Mouse (Mus musculus) lung, embryonic 14.5 days (tissue): ENCODE results near the gene Dcdc2c. TPM values are rescaled to one million over a fixed set of nuclear protein-coding genes. Genes with fewer than 3 reads are reported as not detected.

Experiments used
- ATAC-seq: fragments of 200-750 bp; cut with Nextera tagmentation; 2 replicates; pipeline ENCODE4 v1.8.0; 2017; ENCODE audit warnings: mild to moderate bottlenecking, moderate TSS enrichment, moderate library complexity; ENCODE audit not compliant: insufficient read depth
- DNase-seq: peaks from one replicate; pipeline ENCODE4 v3.0.0-alpha.2; 2015
- H3K27ac ChIP-seq: fragments of 300-500 bp; sonication (generic); 2 replicates; pipeline ENCODE4 v1.5.1; 2014; ENCODE audit warnings: low read depth, mild to moderate bottlenecking, moderate library complexity
- H3K27me3 ChIP-seq: fragments of 300-500 bp; sonication (generic); 2 replicates; pipeline ENCODE4 v1.6.1; 2014; ENCODE audit warnings: low read length, control low read depth; ENCODE audit not compliant: insufficient read depth
- H3K36me3 ChIP-seq: fragments of 300-500 bp; sonication (generic); 2 replicates; pipeline ENCODE4 v1.6.1; 2014; ENCODE audit warnings: control low read depth; ENCODE audit not compliant: insufficient read depth
- H3K4me1 ChIP-seq: fragments of 300-500 bp; sonication (generic); 2 replicates; pipeline ENCODE4 v1.6.1; 2014; ENCODE audit warnings: antibody characterized with exemption, control low read depth; ENCODE audit not compliant: insufficient read depth
- H3K4me2 ChIP-seq: fragments of 300-500 bp; sonication (generic); 2 replicates; pipeline ENCODE4 v1.6.1; 2014; ENCODE audit warnings: mild to moderate bottlenecking
- H3K4me3 ChIP-seq: fragments of 300-500 bp; sonication (generic); 2 replicates; pipeline ENCODE4 v1.5.1; 2014; ENCODE audit warnings: low read depth, low read length
- H3K9ac ChIP-seq: fragments of 300-500 bp; sonication (generic); 2 replicates; pipeline ENCODE4 v1.6.1; 2014
- H3K9me3 ChIP-seq: fragments of 300-500 bp; sonication (generic); 2 replicates; pipeline ENCODE4 v1.6.1; 2016; ENCODE audit warnings: low read depth, low read length, control low read depth
- CTCF ChIP-seq: IDR thresholded peaks from 2 replicates; pipeline ENCODE4 v1.5.1; 2016; ENCODE audit warnings: antibody characterized with exemption, low read depth
- WGBS: fragments of 180-500 bp; shearing (Covaris S2); extraction: QIAGEN DNeasy Blood & Tissue Kit; methylation state at CpG from one replicate; pipeline ENCODE4 v1.1.7; 2014; 5-methylcytosine and 5-hydroxymethylcytosine counted together
- polyA plus RNA-seq: library from polyadenylated mRNA; unstranded; fragments of >200 nt; fragmentation: Nextera tagmentation; extraction: Ambion mirVana; gene quantifications from 2 replicates; pipeline ENCODE4 v1.2.1, GENCODE M21; 2014

Dcdc2c gene
- polyA plus RNA-seq, 1 experiment from 2014 or later = 0.37 TPM

GRCm38 (mm10) chr12:28587949-28588348 is 35.8 kb upstream of the Dcdc2c start:
- Histone ChIP-seq H3K27me3 (no peaks in the 10 kb centered on the region), H3K4me1 (no peaks in the 10 kb centered on the region), H3K4me3 (no peak overlapping the region), H3K9me3 (no peaks in the 10 kb centered on the region), H3K36me3 (no peaks in the 10 kb centered on the region), H3K9ac (no peak overlapping the region), H3K4me2 (no peak overlapping the region), H3K27ac (no peak overlapping the region)
- DNase-seq (no peak), ATAC-seq (no peak)
- no peak for TF ChIP-seq CTCF
- 80% methylated on average over 6 of the region's 6 CpGs for WGBS

DNA sequence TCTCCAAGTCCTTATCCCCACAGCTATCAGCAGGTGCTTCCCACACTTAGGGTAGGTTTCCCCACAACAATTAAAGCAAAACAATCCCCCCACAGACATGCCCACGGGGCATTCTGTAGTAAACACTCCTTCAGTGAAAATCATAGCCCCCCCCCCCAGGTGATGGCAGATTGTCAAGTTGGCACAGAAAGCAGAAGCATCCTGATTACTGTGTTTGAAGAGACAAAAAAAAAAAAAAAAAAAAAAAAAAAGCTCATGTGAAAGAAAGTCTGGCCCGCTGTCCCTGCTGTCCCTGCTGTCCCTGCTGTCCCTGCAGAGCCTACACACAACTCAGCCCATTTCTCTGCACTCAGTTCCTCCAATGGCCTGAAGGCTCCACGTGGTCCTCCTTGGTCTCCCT is 31.8 kb upstream of the Dcdc2c start:
- Histone ChIP-seq H3K9ac (no peak overlapping the region), H3K9me3 (no peaks in the 10 kb centered on the region), H3K27ac (no peak overlapping the region), H3K4me2 (no peak overlapping the region), H3K4me1 (no peaks in the 10 kb centered on the region), H3K27me3 (no peaks in the 10 kb centered on the region), H3K4me3 (no peak overlapping the region), H3K36me3 (no peaks in the 10 kb centered on the region)
- no peak for TF ChIP-seq CTCF
- 63% methylated on average over 3 of the region's 3 CpGs for WGBS
- DNase-seq = no peak
- ATAC-seq = no peak

DNA sequence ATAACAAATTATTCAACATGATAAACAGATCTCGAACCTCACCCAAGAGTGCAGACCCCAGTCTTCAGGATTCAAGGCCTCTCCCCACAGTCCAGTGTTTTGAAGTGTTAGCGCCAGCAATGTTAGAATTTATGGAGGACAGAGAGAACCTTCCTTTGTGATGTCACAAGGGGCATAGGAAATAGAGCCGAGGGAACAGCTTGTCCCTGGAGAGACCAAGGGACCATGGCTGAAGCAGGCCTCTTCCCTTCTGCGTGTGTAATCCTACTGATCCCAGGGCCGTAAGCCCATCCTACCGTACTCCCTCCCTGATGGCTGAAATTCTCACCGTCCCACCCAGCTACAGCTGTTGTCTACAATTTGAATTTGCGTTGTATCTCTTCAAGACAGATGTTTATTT is 30.2 kb upstream of the Dcdc2c start, which contains the start of gene Allc:
Gene Allc, minus strand, starts transcription at position 101 of the 400 bp plus-strand sequence.
- WGBS = 64% methylated on average over 8 of the region's 8 CpGs
- no peaks in the 10 kb centered on the region for H3K27me3 ChIP-seq
- ATAC-seq = no peak
- no peak for DNase-seq
- H3K36me3 ChIP-seq = no peaks in the 10 kb centered on the region
- H3K9me3 ChIP-seq = no peaks in the 10 kb centered on the region
- H3K9ac ChIP-seq = no peak within 1 kb of the TSS
- H3K27ac ChIP-seq = no peak within 1 kb of the TSS
- no peak within 1 kb of the TSS for H3K4me2 ChIP-seq
- TF ChIP-seq CTCF = no peak
- no peaks in the 10 kb centered on the region for H3K4me1 ChIP-seq
- H3K4me3 ChIP-seq = no peak within 1 kb of the TSS

DNA sequence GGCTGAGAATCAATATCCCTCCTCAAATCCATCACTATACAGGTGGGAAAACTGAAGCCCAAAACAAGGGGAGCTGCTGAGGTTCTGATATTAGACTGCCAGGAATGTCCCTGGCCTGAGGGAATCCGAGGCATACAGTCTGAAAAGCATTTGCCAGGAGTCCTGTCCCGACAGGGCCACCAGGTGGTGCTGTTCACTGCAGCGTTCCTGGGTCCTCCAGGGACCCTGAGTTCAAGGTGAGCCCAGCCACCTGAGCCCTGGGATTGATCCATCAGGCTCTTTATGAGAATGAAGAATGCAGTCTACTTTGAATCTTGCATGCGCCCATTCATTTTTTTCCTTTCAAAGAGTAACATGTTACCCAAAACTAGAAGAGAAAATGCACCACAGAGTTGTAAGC is 26.9 kb upstream of the Dcdc2c start:
- Histone ChIP-seq H3K9me3 (no peaks in the 10 kb centered on the region), H3K4me2 (no peak overlapping the region), H3K9ac (no peak overlapping the region), H3K27me3 (no peaks in the 10 kb centered on the region), H3K27ac (no peak overlapping the region), H3K4me1 (no peaks in the 10 kb centered on the region), H3K36me3 (no peaks in the 10 kb centered on the region), H3K4me3 (no peak overlapping the region)
- ATAC-seq = no peak
- WGBS = 30% methylated on average over 4 of the region's 4 CpGs
- TF ChIP-seq CTCF = peak; percentile 63
- DNase-seq = peak; percentile 47

GRCm38 (mm10) chr12:28578147-28578546 is 25.9 kb upstream of the Dcdc2c start:
- H3K27ac ChIP-seq = no peak overlapping the region
- TF ChIP-seq CTCF = no peak
- no peak overlapping the region for H3K4me2 ChIP-seq
- peak; percentile 6 for DNase-seq
- no peaks in the 10 kb centered on the region for H3K9me3 ChIP-seq
- H3K4me1 ChIP-seq = no peaks in the 10 kb centered on the region
- no peaks in the 10 kb centered on the region for H3K36me3 ChIP-seq
- no peak for ATAC-seq
- H3K9ac ChIP-seq = no peak overlapping the region
- H3K27me3 ChIP-seq = no peaks in the 10 kb centered on the region
- no peak overlapping the region for H3K4me3 ChIP-seq
- WGBS = 58% methylated on average over 3 of the region's 3 CpGs

DNA sequence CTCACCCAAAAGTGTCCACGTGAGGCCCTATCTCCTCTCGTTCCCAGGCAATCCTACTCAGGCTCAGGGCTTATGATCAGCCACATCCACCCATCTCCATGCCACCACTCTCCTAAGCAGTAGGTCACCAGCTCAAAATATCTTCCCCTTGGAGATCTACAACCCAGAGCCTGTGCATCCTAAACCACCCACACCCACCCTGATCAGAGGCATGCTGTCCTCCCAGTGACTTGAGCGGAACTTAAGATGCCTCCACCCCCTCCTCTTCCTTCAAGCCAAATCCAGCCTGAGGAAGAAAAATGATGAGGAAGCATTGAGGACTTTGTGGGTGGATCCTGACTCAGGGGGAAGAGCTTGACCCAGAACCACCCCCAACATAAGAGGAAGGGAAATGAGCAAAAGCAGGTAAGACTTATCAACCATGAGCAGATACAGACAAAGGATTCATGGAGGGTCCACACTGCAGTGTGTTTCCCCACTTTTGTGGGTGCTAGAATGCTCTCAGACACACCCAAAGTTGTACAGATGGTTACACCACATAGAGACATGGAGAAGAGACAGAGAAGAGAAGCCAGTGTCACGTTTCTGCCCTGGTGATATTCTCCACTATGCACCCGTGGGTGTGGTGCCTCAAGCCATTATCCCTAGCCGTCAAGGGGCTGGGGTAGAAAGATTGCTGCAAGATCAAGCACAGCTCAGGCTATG is 23.3 kb upstream of the Dcdc2c start:
- Histone ChIP-seq H3K9me3 (no peaks in the 10 kb centered on the region), H3K36me3 (no peaks in the 10 kb centered on the region), H3K4me3 (no peak overlapping the region), H3K4me1 (no peaks in the 10 kb centered on the region), H3K27me3 (no peaks in the 10 kb centered on the region), H3K27ac (no peak overlapping the region), H3K4me2 (no peak overlapping the region), H3K9ac (no peak overlapping the region)
- ATAC-seq (no peak), DNase-seq (no peak)
- no peak for TF ChIP-seq CTCF
- WGBS = 66% methylated on average over 6 of the region's 6 CpGs

GRCm38 (mm10) chr12:28572241-28572640 is 20.0 kb upstream of the Dcdc2c start:
- TF ChIP-seq CTCF = no peak
- no peak overlapping the region for H3K9ac ChIP-seq
- H3K27ac ChIP-seq = no peak overlapping the region
- peak; percentile 37 for DNase-seq
- no peaks in the 10 kb centered on the region for H3K4me1 ChIP-seq
- no peaks in the 10 kb centered on the region for H3K27me3 ChIP-seq
- WGBS = 65% methylated on average over 2 of the region's 2 CpGs
- no peaks in the 10 kb centered on the region for H3K9me3 ChIP-seq
- H3K4me2 ChIP-seq = no peak overlapping the region
- no peak overlapping the region for H3K4me3 ChIP-seq
- H3K36me3 ChIP-seq = no peaks in the 10 kb centered on the region
- ATAC-seq = no peak
